Mouse (Mus musculus): ENCODE measurements around the gene Usp50.

GRCm38 (mm10) chr2:126801980-126802379 lies 18.7 kb upstream of the Usp50 start:
- TF ChIP-seq GATA1 (IDR thresholded peaks at IDR 0.05; ENCODE audit: low read length) (no peak), TAL1 (IDR thresholded peaks at IDR 0.05; ENCODE audit: low read length) (no peak)

All from erythroblast, embryonic 14.5 days (primary cell).